Mouse (Mus musculus) fibroblast of lung, adult 2 months (primary cell): ENCODE measurements at regions not wholly inside any gene's neighbourhood (a gene's known extent, or its start where the extent isn't known, plus 50 kb on each side); places are given as distances from the start of the nearest gene placed in this dataset.
A peak's percentile ranks its signal among the peaks of the same experiment; 100 is the strongest.

Experiments used
- DNase-seq: peaks from one replicate; pipeline ENCODE4 v3.0.0-alpha.2; 2011; ENCODE audit warnings: low read depth

- peak; percentile 96 for DNase-seq
Observed at GRCm38 (mm10) chr13:15929890-15930289, 81.8 kb upstream of the Inhba start.

- DNase-seq: no peak
Observed at GRCm38 (mm10) chr13:15931553-15932162, 80.0 kb upstream of the Inhba start.

GRCm38 (mm10) chr13:15935689-15936088 lies 76.0 kb upstream of the Inhba start:
- DNase-seq: no peak

GRCm38 (mm10) chr13:15936109-15936508 lies 75.5 kb upstream of the Inhba start:
- no peak for DNase-seq

GRCm38 (mm10) chr13:15950143-15950542 lies 61.5 kb upstream of the Inhba start:
- no peak for DNase-seq

- DNase-seq: no peak
Observed at GRCm38 (mm10) chr13:15950885-15951610, 60.6 kb upstream of the Inhba start.
